Mouse (Mus musculus) limb, embryonic 10.5 days (tissue): ENCODE results near the gene Foxp1. TPM values are rescaled to one million over a fixed set of nuclear protein-coding genes. Genes with fewer than 3 reads are reported as not detected.
A peak's percentile ranks its signal among the peaks of the same experiment; 100 is the strongest.

ENCODE experiments used
- DNase-seq: peaks from one replicate; pipeline ENCODE4 v3.0.0-alpha.2; 2017; ENCODE audit warnings: low spot score
- H3K27ac ChIP-seq: fragments of 300-500 bp; sonication (generic); 2 replicates; pipeline ENCODE4 v1.5.1; 2016; ENCODE audit warnings: mild to moderate bottlenecking
- H3K27me3 ChIP-seq: fragments of 300-500 bp; sonication (generic); 2 replicates; pipeline ENCODE4 v1.6.1; 2016; ENCODE audit warnings: low read depth, mild to moderate bottlenecking; ENCODE audit not compliant: poor library complexity, severe bottlenecking
- H3K36me3 ChIP-seq: fragments of 300-500 bp; sonication (generic); 2 replicates; pipeline ENCODE4 v1.6.1; 2016; ENCODE audit warnings: mild to moderate bottlenecking, moderate library complexity
- H3K4me1 ChIP-seq: fragments of 300-500 bp; sonication (generic); 2 replicates; pipeline ENCODE4 v1.6.1; 2016
- H3K4me3 ChIP-seq: fragments of 300-500 bp; sonication (generic); 2 replicates; pipeline ENCODE4 v1.5.1; 2016; ENCODE audit warnings: mild to moderate bottlenecking, moderate library complexity
- H3K9me3 ChIP-seq: fragments of 300-500 bp; sonication (generic); replicated peaks from 2 replicates; pipeline ENCODE4 v1.6.1; 2016; ENCODE audit warnings: mild to moderate bottlenecking
- WGBS: fragments of 180-500 bp; shearing (Covaris S2); methylation state at CpG from one replicate; pipeline ENCODE4 v1.1.7; 2016; 5-methylcytosine and 5-hydroxymethylcytosine counted together
- polyA plus RNA-seq: library from polyadenylated mRNA; unstranded; fragments of >200 nt; fragmentation: Nextera tagmentation; extraction: Ambion mirVana; gene quantifications from 2 replicates; pipeline ENCODE4 v1.2.1, GENCODE M21; 2016

The Foxp1 gene
- polyA plus RNA-seq, 1 experiment from 2014 or later, result 47.3 TPM

DNA sequence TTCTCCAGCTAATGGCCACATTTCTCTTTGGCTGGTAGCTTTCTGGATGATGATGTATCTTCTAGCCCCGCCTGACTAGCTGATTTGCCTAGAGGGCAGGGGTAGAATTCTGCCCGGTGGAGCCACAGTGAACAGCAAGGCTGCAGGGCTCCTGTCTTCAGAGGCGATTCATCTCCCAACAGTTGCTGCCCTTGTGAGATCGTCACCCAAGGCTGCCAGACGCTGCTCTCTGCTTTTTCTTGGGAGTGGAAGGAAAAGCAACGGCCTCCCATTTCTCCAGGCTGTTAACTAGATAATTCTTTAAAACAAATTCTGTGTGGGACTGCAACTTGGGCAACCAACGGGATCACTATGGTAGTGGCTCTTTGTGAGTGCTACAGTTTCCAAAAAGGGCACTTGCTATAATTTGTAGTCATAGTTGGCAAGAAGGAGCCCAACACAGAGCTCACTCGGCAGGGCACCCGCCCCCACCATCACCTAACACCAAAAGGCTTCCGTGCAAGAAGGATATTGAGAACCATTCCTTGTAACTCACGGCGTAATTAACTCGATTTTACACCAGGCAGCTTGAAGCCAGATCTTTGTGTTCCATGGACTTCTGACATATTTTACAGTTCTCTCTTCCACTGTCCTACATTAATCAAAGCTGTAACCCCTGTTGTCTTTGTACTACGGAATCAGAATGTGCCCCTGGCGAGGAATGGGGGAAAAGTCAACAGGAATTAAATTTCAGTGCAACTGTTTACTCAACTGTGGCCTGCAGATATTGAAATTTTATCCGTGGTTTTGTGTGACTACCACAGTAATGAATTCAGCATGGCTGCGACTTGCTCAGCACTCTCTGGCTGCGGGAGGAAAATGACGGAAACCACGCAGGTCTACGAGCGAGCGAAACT is 362.8 kb downstream of the Foxp1 start:
- H3K4me1 ChIP-seq, result peaks cover 22% of the 10 kb centered on the region
- H3K4me3 ChIP-seq, result peak overlapping the region; percentile 18; the same call in 1 of the 2 replicates
- H3K9me3 ChIP-seq, result no peaks in the 10 kb centered on the region
- peak; percentile 48 for DNase-seq
- H3K27ac ChIP-seq, result peak overlapping the region; percentile 78
- no peaks in the 10 kb centered on the region for H3K27me3 ChIP-seq
- WGBS, result 44% methylated on average over 23 of the region's 23 CpGs
- no peaks in the 10 kb centered on the region for H3K36me3 ChIP-seq

DNA sequence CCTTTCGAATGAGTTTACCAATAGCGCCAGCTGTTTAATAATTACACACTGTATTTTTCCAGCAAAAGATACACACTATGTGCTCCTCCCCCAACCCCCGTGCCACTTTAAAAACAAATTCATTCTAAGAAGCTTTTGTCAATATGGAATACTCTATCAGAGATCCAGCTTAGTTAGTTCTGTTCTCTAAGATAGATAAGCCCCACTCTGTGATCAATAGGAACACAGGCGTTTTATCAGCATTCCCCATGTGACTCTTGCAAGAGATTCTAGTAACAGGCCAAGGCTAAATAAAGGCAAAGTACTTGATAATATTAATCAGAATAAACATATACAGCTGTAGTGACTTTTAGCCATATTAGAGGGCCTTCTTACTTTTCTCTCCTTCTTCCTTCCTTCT is 368.8 kb downstream of the Foxp1 start:
- Histone ChIP-seq H3K9me3 (no peaks in the 10 kb centered on the region), H3K36me3 (no peaks in the 10 kb centered on the region), H3K27me3 (no peaks in the 10 kb centered on the region), H3K4me3 (no peak overlapping the region), H3K27ac (no peak overlapping the region), H3K4me1 (no peaks in the 10 kb centered on the region)
- 93% methylated on average over 4 of the region's 4 CpGs for WGBS
- no peak for DNase-seq

DNA sequence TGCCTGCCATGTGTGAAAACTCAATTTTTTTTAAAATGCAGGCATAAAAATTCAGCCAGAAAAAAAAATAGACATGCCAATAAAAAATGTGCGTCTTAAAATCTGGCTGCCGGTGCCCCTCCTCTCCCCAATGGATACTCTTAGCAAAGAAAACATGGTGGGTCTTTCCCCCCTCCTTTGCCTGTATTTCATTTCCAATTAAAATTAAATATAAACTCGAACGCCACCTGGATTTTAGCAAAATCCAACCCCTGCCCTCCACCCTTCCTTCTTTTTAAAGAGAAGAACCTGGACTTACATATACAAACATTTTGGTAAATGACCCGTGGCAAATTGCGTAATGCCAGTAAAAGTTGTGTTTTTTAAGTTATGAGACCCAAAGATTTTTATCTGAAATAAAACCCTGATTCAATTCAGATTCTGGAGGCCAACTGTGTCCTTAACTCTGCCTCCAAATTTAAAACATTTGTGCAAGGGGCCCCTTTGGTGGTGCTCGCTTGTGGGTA is 376.1 kb downstream of the Foxp1 start:
- DNase-seq, result no peak
- no peak overlapping the region for H3K27ac ChIP-seq
- H3K9me3 ChIP-seq, result no peaks in the 10 kb centered on the region
- no peaks in the 10 kb centered on the region for H3K36me3 ChIP-seq
- WGBS, result 90% methylated on average over 7 of the region's 7 CpGs
- H3K27me3 ChIP-seq, result no peaks in the 10 kb centered on the region
- no peak overlapping the region for H3K4me3 ChIP-seq
- 0 out of 2 replicates have a peak, but pooled peaks cover 3% of the 10 kb centered on the region for H3K4me1 ChIP-seq

DNA sequence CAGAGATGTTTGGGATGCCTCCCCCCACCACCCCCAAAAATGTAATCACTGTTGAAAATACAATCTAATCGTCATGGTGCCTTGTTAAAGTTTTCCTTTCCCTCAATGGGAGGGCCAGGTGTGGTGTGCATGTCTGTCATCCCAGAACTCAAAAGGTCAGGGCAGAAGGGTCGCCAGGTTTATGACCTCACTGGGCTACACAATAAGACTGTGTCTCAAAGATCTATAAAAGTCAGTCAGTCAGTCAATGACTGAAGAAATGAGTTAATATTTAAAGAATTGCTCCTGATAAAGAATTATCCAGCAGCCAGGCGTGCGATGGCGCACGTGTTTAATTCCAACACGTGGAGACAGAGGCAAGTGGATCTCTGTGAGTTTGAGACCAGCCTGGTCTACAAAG is 377.5 kb downstream of the Foxp1 start:
- Histone ChIP-seq H3K36me3 (no peaks in the 10 kb centered on the region), H3K4me1 (0 out of 2 replicates have a peak, but pooled peaks cover 3% of the 10 kb centered on the region), H3K9me3 (no peaks in the 10 kb centered on the region), H3K4me3 (no peak overlapping the region), H3K27me3 (no peaks in the 10 kb centered on the region), H3K27ac (no peak overlapping the region)
- no peak for DNase-seq
- WGBS, result 84% methylated on average over 7 of the region's 7 CpGs

DNA sequence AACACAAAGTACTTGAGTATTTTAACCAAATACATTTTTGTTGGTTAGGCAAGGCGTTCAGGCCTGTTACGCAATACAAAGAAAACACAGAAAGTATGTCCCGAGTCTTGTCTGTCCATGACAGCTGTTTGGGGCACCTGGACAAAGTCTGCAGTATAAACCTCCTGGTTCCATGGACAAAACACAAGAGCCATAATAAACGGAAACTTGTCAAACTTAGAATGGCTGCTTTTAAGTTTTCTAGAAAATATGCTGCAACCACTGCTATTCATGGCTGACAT is 378.8 kb downstream of the Foxp1 start:
- no peak for DNase-seq
- Histone ChIP-seq H3K27ac (no peak overlapping the region), H3K4me3 (no peak overlapping the region), H3K4me1 (0 out of 2 replicates have a peak, but pooled peaks cover 3% of the 10 kb centered on the region), H3K36me3 (no peaks in the 10 kb centered on the region), H3K9me3 (no peaks in the 10 kb centered on the region), H3K27me3 (no peaks in the 10 kb centered on the region)
- 92% methylated on average over 4 of the region's 4 CpGs for WGBS

DNA sequence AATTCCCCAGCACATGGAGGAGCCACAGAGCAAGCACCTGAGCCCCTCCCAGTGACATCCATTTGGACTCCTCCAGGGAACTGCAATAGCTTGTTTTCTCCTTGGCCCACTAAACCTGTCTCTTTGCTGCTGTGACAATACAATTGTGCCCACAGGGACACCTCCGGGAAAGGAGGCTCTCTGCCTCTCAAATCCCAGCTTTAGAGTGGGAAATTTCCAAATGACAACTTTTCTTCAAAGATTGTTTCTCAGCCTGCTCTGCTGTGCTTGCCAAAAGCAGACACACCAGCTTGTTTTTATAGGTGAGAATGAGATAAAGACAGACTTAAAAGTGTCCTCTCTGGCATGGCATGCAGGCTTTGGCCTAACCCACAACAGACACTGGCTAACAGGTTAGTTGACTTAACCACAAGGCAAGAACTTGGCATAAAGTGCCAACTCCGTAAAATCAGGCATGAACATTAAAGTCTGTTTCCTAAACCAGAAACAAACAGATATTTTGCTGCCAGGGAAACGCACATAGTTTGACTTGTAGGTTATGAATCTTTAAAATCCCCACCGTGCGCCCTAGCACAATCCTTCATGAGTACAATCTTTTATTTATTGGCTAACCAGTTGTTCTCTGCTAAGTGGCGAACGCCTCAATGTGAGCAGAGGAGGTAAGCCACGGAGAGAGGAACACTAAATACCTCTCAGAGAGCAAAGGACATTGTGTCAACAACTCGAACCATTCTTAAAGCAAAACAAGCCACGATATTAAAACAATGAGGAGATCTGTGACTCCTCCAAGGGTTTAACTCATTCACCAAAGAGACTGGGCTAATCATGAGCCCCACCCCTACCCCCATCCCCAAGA is 379.4 kb downstream of the Foxp1 start:
- 84% methylated on average over 10 of the region's 10 CpGs for WGBS
- H3K9me3 ChIP-seq, result no peaks in the 10 kb centered on the region
- H3K36me3 ChIP-seq, result no peaks in the 10 kb centered on the region
- H3K4me3 ChIP-seq, result no peak overlapping the region
- peaks cover 4% of the 10 kb centered on the region; the same call in 1 of the 2 replicates for H3K4me1 ChIP-seq
- H3K27ac ChIP-seq, result no peak overlapping the region
- no peak for DNase-seq
- H3K27me3 ChIP-seq, result no peaks in the 10 kb centered on the region

DNA sequence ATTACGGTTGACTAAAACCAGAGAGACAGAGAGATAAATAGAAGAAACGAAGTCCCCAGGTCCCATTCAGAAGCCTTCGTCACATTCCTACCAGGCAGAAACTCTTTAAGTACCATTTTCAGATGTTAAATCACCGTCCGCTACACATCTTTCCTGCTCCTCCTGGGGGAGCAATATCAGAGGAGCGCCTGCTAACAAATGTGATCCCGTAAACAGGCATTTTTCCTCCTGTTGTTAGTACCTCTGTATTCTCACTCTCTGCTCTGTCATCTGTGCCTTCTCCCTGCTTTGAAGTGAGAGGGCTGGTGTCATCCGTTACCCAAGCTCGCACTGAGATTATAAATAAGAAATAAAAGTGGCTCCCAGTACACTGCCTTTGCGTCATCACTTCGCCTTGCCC is 384.5 kb downstream of the Foxp1 start:
- no peaks in the 10 kb centered on the region for H3K9me3 ChIP-seq
- 43% methylated on average over 11 of the region's 11 CpGs for WGBS
- DNase-seq, result no peak
- no peak overlapping the region for H3K4me3 ChIP-seq
- H3K27ac ChIP-seq, result no peak overlapping the region
- H3K27me3 ChIP-seq, result peaks cover 7% of the 10 kb centered on the region; the same call in 1 of the 2 replicates
- peaks cover 30% of the 10 kb centered on the region for H3K4me1 ChIP-seq
- no peaks in the 10 kb centered on the region for H3K36me3 ChIP-seq

DNA sequence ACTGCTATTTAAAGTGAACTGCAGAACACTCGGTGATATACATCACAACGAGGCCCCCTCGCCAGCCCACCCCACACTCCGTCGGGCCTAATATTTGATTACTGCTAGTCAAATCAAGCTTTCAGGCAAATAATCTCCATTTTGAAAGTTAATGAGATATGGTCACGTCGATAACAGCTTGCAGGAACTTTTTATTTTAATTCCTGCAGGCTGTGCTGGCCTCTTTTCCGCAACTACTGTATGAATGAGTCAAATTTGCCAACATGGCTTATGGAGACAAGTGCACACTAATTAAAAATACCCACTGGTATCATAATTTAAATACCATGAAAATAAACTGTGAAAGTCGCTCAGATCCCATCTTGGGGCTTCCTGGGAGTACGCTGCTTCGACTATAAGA is 385.4 kb downstream of the Foxp1 start:
- no peak overlapping the region for H3K27ac ChIP-seq
- H3K9me3 ChIP-seq, result no peaks in the 10 kb centered on the region
- H3K36me3 ChIP-seq, result no peaks in the 10 kb centered on the region
- no peak overlapping the region for H3K4me3 ChIP-seq
- 87% methylated on average over 11 of the region's 11 CpGs for WGBS
- H3K27me3 ChIP-seq, result peaks cover 7% of the 10 kb centered on the region; the same call in 1 of the 2 replicates
- DNase-seq, result no peak
- H3K4me1 ChIP-seq, result peaks cover 38% of the 10 kb centered on the region

DNA sequence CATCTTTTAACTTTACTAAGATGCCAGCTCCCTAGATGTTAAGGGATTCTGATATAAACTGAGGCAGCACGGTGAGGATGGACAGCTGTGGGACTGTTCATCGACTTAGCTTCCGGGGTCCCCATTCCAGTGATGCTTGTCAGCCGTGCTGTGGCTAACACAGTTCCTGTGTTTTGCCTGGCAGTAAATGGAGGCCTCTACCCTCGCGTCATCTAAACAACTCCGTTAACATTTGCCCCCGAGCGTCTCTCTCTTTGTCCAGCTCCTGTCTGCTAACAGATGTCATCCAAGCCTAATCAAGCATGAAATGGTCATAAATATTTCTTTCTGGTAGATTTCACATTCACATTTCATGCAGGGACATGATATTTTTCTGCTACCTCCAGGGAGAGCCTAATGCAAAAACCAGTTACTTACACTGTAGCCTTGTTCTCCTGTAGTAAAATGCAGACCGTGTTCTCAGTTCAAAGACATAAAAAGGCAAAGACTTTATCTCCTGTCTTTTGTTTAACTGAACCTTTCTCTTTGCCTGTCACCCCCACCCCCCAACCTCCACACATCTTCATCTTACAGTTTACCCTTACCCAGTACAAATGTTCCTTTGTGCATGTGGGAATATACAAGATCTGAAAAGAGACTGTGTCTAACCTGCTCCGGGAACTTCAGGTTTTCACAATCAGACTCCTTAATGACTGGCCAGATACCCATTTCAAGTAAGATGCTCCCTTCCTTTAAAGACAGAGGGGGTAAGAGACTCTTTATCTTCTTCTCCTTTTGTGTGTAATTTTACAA is 386.4 kb downstream of the Foxp1 start:
- Histone ChIP-seq H3K27me3 (peaks cover 7% of the 10 kb centered on the region; the same call in 1 of the 2 replicates), H3K4me1 (peaks cover 46% of the 10 kb centered on the region), H3K9me3 (no peaks in the 10 kb centered on the region), H3K4me3 (no peak overlapping the region), H3K27ac (peak overlapping the region; percentile 6; the same call in 1 of the 2 replicates), H3K36me3 (no peaks in the 10 kb centered on the region)
- 17% methylated on average over 11 of the region's 11 CpGs for WGBS
- DNase-seq, result no peak

DNA sequence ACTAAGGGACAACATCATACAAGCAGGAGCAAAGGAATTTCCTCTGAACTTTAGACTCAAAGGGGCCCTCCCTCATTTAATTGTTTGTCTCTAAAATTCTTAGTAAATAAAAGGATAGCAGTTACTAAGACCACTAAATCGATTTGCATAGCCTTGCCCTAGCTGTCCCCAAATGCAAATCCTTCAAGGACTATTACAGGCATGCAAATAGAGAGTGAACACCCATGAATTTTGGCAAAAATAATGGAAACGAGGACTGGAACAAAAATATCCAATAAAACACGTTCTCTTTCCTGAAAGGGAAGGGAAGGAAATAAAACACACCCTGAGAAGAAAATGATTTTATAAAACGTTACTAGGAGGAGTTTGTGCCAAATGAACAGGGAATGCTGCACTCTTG is 390.7 kb downstream of the Foxp1 start:
- no peak overlapping the region for H3K27ac ChIP-seq
- H3K36me3 ChIP-seq, result no peaks in the 10 kb centered on the region
- no peak for DNase-seq
- H3K4me3 ChIP-seq, result no peak overlapping the region
- no peaks in the 10 kb centered on the region for H3K9me3 ChIP-seq
- no peaks in the 10 kb centered on the region for H3K27me3 ChIP-seq
- 75% methylated on average over 4 of the region's 4 CpGs for WGBS
- peaks cover 48% of the 10 kb centered on the region for H3K4me1 ChIP-seq

DNA sequence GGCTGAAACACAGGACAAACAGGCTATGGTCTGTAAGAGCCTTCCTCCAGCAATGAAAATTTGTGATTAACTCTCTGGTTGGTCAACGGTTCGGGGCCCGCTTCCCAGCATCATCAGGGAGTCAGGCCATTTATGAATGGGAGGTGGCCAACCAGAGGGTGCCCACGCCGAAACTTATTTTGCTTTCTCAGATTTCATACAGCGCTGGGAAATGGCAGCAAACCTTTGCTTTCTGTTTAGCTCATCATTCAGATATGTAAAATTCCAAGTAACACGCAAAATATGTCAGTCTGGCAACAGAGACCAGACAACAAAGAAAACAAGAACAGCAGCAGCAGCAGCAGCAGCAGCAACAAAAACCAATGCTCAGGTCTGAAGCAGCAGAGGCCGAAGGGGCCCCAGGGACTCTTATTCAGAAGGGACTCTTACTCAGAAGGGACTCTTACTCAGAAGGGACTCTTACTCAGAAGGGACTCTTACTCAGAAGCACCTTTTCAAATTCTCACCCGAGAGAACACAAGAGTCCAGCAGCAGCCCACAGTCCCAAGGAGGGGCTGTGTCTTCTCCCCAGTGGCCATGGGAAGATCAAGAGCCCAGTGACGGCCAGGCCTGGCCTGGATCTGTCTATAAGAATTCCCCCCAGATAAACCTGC is 391.6 kb downstream of the Foxp1 start:
- Histone ChIP-seq H3K4me3 (no peak overlapping the region), H3K27me3 (no peaks in the 10 kb centered on the region), H3K27ac (peak overlapping the region; percentile 36; the same call in 1 of the 2 replicates), H3K36me3 (no peaks in the 10 kb centered on the region), H3K9me3 (no peaks in the 10 kb centered on the region), H3K4me1 (peaks cover 41% of the 10 kb centered on the region)
- no peak for DNase-seq
- 64% methylated on average over 10 of the region's 10 CpGs for WGBS

DNA sequence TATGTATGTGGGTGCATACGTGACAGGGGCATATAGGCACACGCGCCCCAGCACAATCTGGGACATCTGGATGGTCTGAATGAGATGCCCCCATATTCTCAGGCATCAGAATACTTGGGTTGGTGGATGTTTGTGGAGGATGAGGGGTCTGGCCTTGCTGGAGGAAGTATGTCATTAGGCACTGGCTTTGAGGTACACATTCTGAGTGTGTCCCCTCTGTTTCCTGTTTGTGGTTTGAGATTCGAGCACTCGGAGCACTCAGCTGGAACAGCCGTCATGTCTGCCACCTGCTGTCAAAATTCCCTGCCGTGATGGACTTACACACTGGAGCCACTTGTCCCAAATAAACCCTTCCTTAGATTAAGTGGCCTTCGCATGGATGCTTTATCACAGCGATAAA is 395.8 kb downstream of the Foxp1 start:
- 91% methylated on average over 9 of the region's 9 CpGs for WGBS

More for the DNA sequence above, 395.8 kb downstream of the Foxp1 start:
- H3K36me3 ChIP-seq, result no peaks in the 10 kb centered on the region
- no peaks in the 10 kb centered on the region for H3K27me3 ChIP-seq
- DNase-seq, result no peak
- no peak overlapping the region for H3K27ac ChIP-seq
- no peaks in the 10 kb centered on the region for H3K9me3 ChIP-seq
- H3K4me1 ChIP-seq, result peaks cover 12% of the 10 kb centered on the region
- H3K4me3 ChIP-seq, result no peak overlapping the region
